Mouse (Mus musculus): ENCODE results near the gene Zfp983.
"Not testable (repeated sequence)": the region's sequence is repeated elsewhere in the genome, so short reads cannot be mapped to it uniquely, and the experiment has no call there.

GRCm38 (mm10) chr17:21650364-21650907 is at the start of gene Zfp983:
- not testable (repeated sequence) for TF ChIP-seq CTCF, POLR2A (IDR thresholded peaks at IDR 0.05; ENCODE audit: extremely low read depth, insufficient read depth, low read length)
